Mouse (Mus musculus) limb, embryonic 14.5 days (tissue): ENCODE measurements around the gene Spdye4c. TPM values are rescaled to one million over a fixed set of nuclear protein-coding genes. Genes with fewer than 3 reads are reported as not detected.

Source experiments
- ATAC-seq: fragments of 200-750 bp; cut with Nextera tagmentation; 2 replicates; pipeline ENCODE4 v1.8.0; 2017; ENCODE audit warnings: low read depth, moderate number of reproducible peaks, moderate TSS enrichment; ENCODE audit not compliant: low FRiP score
- DNase-seq: peaks from one replicate; pipeline ENCODE4 v3.0.0-alpha.2; 2015; ENCODE audit warnings: low spot score
- H3K27ac ChIP-seq: fragments of 300-500 bp; sonication (generic); replicated peaks from 2 replicates; pipeline ENCODE4 v1.5.1; 2014; ENCODE audit warnings: low read depth, mild to moderate bottlenecking, low read length, moderate library complexity, mixed read lengths
- H3K27me3 ChIP-seq: fragments of 300-500 bp; sonication (generic); 2 replicates; pipeline ENCODE4 v1.6.1; 2014; ENCODE audit warnings: low read length, mixed read lengths; ENCODE audit not compliant: control insufficient read depth, insufficient read depth
- H3K36me3 ChIP-seq: fragments of 300-500 bp; sonication (generic); 2 replicates; pipeline ENCODE4 v1.6.1; 2014; ENCODE audit warnings: mild to moderate bottlenecking, low read length, moderate library complexity, mixed read lengths; ENCODE audit not compliant: control insufficient read depth, insufficient read depth
- H3K4me1 ChIP-seq: fragments of 300-500 bp; sonication (generic); 2 replicates; pipeline ENCODE4 v1.6.1; 2014; ENCODE audit warnings: antibody characterized with exemption, low read length, mixed read lengths; ENCODE audit not compliant: control insufficient read depth, insufficient read depth
- H3K4me2 ChIP-seq: fragments of 300-500 bp; sonication (generic); replicated peaks from 2 replicates; pipeline ENCODE4 v1.6.1; 2014; ENCODE audit warnings: low read depth, mild to moderate bottlenecking, low read length, moderate library complexity; ENCODE audit not compliant: severe bottlenecking
- H3K4me3 ChIP-seq: fragments of 300-500 bp; sonication (generic); replicated peaks from 2 replicates; pipeline ENCODE4 v1.5.1; 2014; ENCODE audit warnings: low read length
- H3K9ac ChIP-seq: fragments of 300-500 bp; sonication (generic); 2 replicates; pipeline ENCODE4 v1.6.1; 2014; ENCODE audit warnings: mild to moderate bottlenecking, low read depth, low read length, moderate library complexity; ENCODE audit not compliant: severe bottlenecking
- H3K9me3 ChIP-seq: fragments of 300-500 bp; sonication (generic); 2 replicates; pipeline ENCODE4 v1.6.1; 2016; ENCODE audit warnings: low read length; ENCODE audit not compliant: control insufficient read depth
- POLR2A ChIP-seq: fragments of 200-500 bp; IDR thresholded peaks from 2 replicates; pipeline ENCODE4 v1.8.0; 2012; ENCODE audit warnings: inconsistent platforms, mild to moderate bottlenecking, moderate library complexity, borderline replicate concordance; ENCODE audit not compliant: insufficient read depth, insufficient read length; ENCODE audit errors: extremely low read depth
- WGBS: fragments of 180-500 bp; shearing (Covaris S2); extraction: QIAGEN DNeasy Blood & Tissue Kit; methylation state at CpG from one replicate; pipeline ENCODE4 v1.1.7; 2014; 5-methylcytosine and 5-hydroxymethylcytosine counted together
- polyA plus RNA-seq, 2 experiments: library from polyadenylated mRNA; depleted of rRNA in 1 of 2; stranded (reverse) in 1 of 2; unstranded in 1 of 2; fragments of >200 nt; fragmentation: Nextera tagmentation in 1 of 2; extraction: Ambion mirVana in 1 of 2; gene quantifications; 2 replicates each; pipeline versions ENCODE4 v1.2.1 to v1.2.3; 2012 to 2014

Gene Spdye4c
- polyA plus RNA-seq (2012; rRNA removed) (not detected in 2 replicates), polyA plus RNA-seq (2014; fragmentation: Nextera tagmentation; extraction: Ambion mirVana) (not detected in 2 replicates)

DNA sequence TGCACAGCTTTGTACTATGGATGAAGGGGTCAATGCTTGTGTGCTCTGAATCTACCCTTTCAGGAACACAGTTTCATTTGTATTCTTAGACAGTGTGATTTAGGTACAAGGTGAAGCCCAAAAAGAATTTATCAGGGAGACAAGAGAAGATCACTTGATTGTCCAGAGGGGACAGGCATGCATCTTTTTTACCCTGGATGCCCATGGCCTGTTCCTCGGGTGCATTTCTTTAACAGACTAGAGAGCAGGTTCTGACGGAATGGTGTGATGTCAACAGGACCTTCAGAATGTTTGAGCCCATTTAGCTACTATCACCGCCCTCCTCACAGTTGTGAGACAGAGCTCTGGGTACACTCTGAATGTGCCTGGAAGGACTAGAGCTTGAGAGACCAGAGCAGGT is at the start of gene Spdye4c:
Gene Spdye4c, plus strand, starts transcription at position 301 of the 400 bp plus-strand sequence.
- Histone ChIP-seq H3K9me3 (no peaks in the 10 kb centered on the region), H3K36me3 (no peaks in the 10 kb centered on the region), H3K27ac (no peak within 1 kb of the TSS), H3K4me2 (no peak within 1 kb of the TSS), H3K4me1 (no peaks in the 10 kb centered on the region), H3K4me3 (no peak within 1 kb of the TSS), H3K9ac (no peak within 1 kb of the TSS), H3K27me3 (no peaks in the 10 kb centered on the region)
- DNase-seq, result no peak
- no peak for TF ChIP-seq POLR2A
- no peak for ATAC-seq
- WGBS, result 92% methylated on average over 3 of the region's 3 CpGs

DNA sequence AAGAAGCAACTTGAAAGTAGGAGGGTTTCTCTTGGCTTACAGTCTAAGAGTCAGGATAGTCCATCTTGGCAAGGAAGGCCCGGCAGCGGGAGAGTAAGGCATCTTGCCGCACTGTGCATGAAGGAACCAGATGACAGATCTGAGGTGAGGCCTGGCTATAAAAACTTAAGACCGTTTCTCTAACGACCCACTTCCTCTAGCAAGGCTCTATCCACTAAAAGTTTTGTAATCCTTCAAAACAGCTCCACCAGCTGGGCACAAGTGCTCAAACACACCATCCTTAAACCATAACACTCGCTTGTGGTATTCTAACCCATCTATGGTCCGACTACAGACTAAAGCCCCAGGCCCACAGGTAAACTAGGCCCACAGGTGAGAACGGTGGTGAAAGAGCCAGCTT is 47.5 kb upstream of the Spdye4c start:
- no peak for TF ChIP-seq POLR2A
- DNase-seq (no peak), ATAC-seq (no peak)
- H3K9me3 ChIP-seq, result no peaks in the 10 kb centered on the region
- H3K27ac ChIP-seq, result no peak overlapping the region
- H3K4me2 ChIP-seq, result no peak overlapping the region
- 51% methylated on average over 8 of the region's 8 CpGs for WGBS
- no peak overlapping the region for H3K9ac ChIP-seq
- no peaks in the 10 kb centered on the region for H3K27me3 ChIP-seq
- no peaks in the 10 kb centered on the region for H3K36me3 ChIP-seq
- peaks cover 36% of the 10 kb centered on the region for H3K4me1 ChIP-seq
- H3K4me3 ChIP-seq, result no peak overlapping the region

GRCm38 (mm10) chr2:128544421-128545137 is 46.4 kb upstream of the Spdye4c start:
- no peaks in the 10 kb centered on the region for H3K27me3 ChIP-seq
- no peak overlapping the region for H3K4me3 ChIP-seq
- H3K9me3 ChIP-seq, result no peaks in the 10 kb centered on the region
- 56% methylated on average over 5 of the region's 5 CpGs for WGBS
- H3K36me3 ChIP-seq, result no peaks in the 10 kb centered on the region
- no peak overlapping the region for H3K9ac ChIP-seq
- no peak for DNase-seq
- peaks cover 39% of the 10 kb centered on the region for H3K4me1 ChIP-seq
- 0 out of 2 replicates have a peak overlapping the region, but pooled peaks have one; percentile 13 for H3K27ac ChIP-seq
- ATAC-seq, result no peak
- H3K4me2 ChIP-seq, result no peak overlapping the region
- TF ChIP-seq POLR2A, result no peak

DNA sequence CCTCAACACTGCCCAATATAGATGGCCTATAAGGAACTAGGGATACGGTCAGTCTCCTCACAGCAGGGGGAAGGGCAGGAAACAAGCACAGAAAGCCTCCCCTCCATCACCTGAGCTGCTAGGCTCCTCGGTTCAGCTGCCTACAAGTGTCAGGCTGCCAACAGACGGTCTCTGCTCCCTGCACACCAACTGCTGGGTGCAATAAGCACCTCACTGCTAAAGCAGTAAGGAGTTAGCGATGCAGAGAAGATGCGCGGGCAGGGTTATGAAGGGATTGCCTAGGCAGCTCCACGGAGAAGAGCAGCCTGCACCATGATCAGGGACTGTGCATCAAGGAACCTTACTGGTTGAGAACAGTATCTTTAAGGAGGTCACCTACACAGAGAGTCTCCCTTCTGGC is 45.6 kb upstream of the Spdye4c start:
- no peak for TF ChIP-seq POLR2A
- H3K9me3 ChIP-seq, result no peaks in the 10 kb centered on the region
- WGBS, result 73% methylated on average over 7 of the region's 7 CpGs
- H3K9ac ChIP-seq, result no peak overlapping the region
- no peaks in the 10 kb centered on the region for H3K36me3 ChIP-seq
- ATAC-seq (no peak), DNase-seq (no peak)
- H3K27me3 ChIP-seq, result no peaks in the 10 kb centered on the region
- H3K4me1 ChIP-seq, result peaks cover 46% of the 10 kb centered on the region
- H3K27ac ChIP-seq, result 0 out of 2 replicates have a peak overlapping the region, but pooled peaks have one; percentile 13
- H3K4me2 ChIP-seq, result no peak overlapping the region
- H3K4me3 ChIP-seq, result no peak overlapping the region

DNA sequence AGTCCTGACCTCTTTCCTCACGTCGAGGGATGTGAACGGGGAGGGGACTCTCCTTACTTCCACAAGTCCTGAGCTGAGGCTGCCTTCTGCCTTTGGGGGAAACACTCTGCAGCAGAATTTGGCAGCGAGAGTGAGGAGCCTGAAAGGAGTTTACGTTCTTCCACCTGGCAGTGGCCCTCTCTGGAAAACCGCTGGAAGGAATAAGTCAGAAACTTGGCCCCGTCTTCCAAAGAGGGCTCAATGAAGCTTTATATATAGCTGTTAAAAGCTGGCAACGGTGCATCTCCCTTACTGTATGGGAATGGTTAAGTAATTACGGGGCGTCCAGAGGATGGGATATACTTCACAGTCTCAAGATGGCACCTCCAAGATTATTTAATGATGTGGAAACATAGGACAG is 43.9 kb upstream of the Spdye4c start:
- H3K27ac ChIP-seq, result 0 out of 2 replicates have a peak overlapping the region, but pooled peaks have one; percentile 14

More for the DNA sequence above, 43.9 kb upstream of the Spdye4c start:
- ATAC-seq, result peak; percentile 39; the same call in 1 of the 2 replicates
- Histone ChIP-seq H3K9ac (no peak overlapping the region), H3K4me2 (no peak overlapping the region), H3K36me3 (no peaks in the 10 kb centered on the region), H3K9me3 (no peaks in the 10 kb centered on the region), H3K4me3 (no peak overlapping the region), H3K4me1 (peaks cover 46% of the 10 kb centered on the region), H3K27me3 (no peaks in the 10 kb centered on the region)
- no peak for TF ChIP-seq POLR2A
- DNase-seq, result peak; percentile 77
- WGBS, result 33% methylated on average over 10 of the region's 10 CpGs
